ENCODE assay signal across 21 mouse cellular contexts in the genomic region with DNA sequence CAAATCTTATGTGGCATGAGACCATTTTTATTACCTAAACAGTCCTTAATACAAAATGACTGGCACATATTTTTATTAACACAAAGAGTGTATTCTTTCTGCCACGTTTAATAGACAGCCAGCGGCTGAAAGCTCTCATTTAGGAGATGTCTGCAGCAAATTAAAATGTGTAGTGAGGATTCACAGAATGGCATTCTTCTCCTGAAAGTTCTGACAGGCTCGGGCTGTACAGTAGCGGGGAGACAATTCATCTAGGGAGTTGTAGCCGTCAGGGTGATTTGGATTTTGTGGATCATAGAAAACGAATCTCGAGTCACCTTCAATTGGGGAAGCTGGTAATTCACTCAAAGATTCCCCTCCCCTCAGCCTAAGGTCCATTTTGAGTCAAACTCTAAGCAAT. TPM values are rescaled to one million over a fixed set of nuclear protein-coding genes. Genes with fewer than 3 reads are reported as not detected.
DNase-seq lines count a peak whose midpoint lies in the region; ATAC-seq and TF ChIP-seq lines count a peak whose summit lies in the region.
"Had no signal": no experiment of that assay in that cellular context is flagged by ENCODE, and none has a peak within 500 bp of the region (broad histone marks: within the 10 kb centered on the region; RNA-seq: fewer than 3 reads in every experiment).

No protein-coding gene starts in this region.

- H3K4me1 ChIP-seq in forebrain, embryonic 16.5 days (replicated peaks; ENCODE audit: control insufficient read depth, insufficient read depth, low read length): peaks cover 5% of the 10 kb centered on the region; the same call in 1 of the 2 replicates
- H3K4me1 ChIP-seq in forebrain, embryonic 15.5 days: peaks cover 8% of the 10 kb centered on the region; the same call in 1 of the 2 replicates
- H3K4me1 ChIP-seq in midbrain, embryonic 11.5 days (ENCODE audit: control insufficient read depth, insufficient read depth, low read length): no peaks in the 10 kb centered on the region
- no peaks in the 10 kb centered on the region for H3K4me1 ChIP-seq in midbrain, embryonic 10.5 days
- H3K4me1 ChIP-seq: embryonic facial prominence, embryonic 10.5 days; heart, embryonic 10.5 days; hindbrain, embryonic 13.5 days had no signal

- no peak for TF ChIP-seq POLR2A in brain, embryonic 14.5 days (IDR thresholded peaks at IDR 0.05; ENCODE audit: borderline replicate concordance, extremely low read depth, insufficient read depth, insufficient read length, poor library complexity, severe bottlenecking)

- H3K4me2 ChIP-seq in forebrain, embryonic 16.5 days (ENCODE audit: low read length): no peak overlapping the region
- no peak overlapping the region for H3K4me2 ChIP-seq in forebrain, embryonic 15.5 days (replicated peaks)
- H3K4me2 ChIP-seq in midbrain, embryonic 11.5 days: no peak overlapping the region
- H3K4me2 ChIP-seq: hindbrain, embryonic 13.5 days had no signal

- no peaks in the 10 kb centered on the region for H3K36me3 ChIP-seq in forebrain, embryonic 16.5 days (ENCODE audit: control insufficient read depth, insufficient read depth)
- no peaks in the 10 kb centered on the region for H3K36me3 ChIP-seq in forebrain, embryonic 15.5 days
- no peaks in the 10 kb centered on the region for H3K36me3 ChIP-seq in midbrain, embryonic 11.5 days (ENCODE audit: control insufficient read depth, insufficient read depth, low read length)
- no peaks in the 10 kb centered on the region for H3K36me3 ChIP-seq in midbrain, embryonic 10.5 days
- H3K36me3 ChIP-seq: embryonic facial prominence, embryonic 10.5 days; heart, embryonic 10.5 days; hindbrain, embryonic 13.5 days had no signal

- H3K27ac ChIP-seq in forebrain, embryonic 16.5 days (ENCODE audit: low read length): no peak overlapping the region
- no peak overlapping the region for H3K27ac ChIP-seq in forebrain, embryonic 15.5 days (replicated peaks)
- H3K27ac ChIP-seq in midbrain, embryonic 11.5 days (ENCODE audit: low read depth, low read length): no peak overlapping the region
- H3K27ac ChIP-seq in midbrain, embryonic 10.5 days (replicated peaks): no peak overlapping the region
- H3K27ac ChIP-seq: embryonic facial prominence, embryonic 10.5 days; heart, embryonic 10.5 days; hindbrain, embryonic 13.5 days had no signal

- no peaks in the 10 kb centered on the region for H3K9me3 ChIP-seq in forebrain, embryonic 16.5 days (ENCODE audit: control insufficient read depth, low read length)
- no peaks in the 10 kb centered on the region for H3K9me3 ChIP-seq in forebrain, embryonic 15.5 days
- no peaks in the 10 kb centered on the region for H3K9me3 ChIP-seq in midbrain, embryonic 11.5 days (ENCODE audit: control insufficient read depth, low read length)
- H3K9me3 ChIP-seq in midbrain, embryonic 10.5 days (replicated peaks): no peaks in the 10 kb centered on the region
- H3K9me3 ChIP-seq: embryonic facial prominence, embryonic 10.5 days; heart, embryonic 10.5 days; hindbrain, embryonic 13.5 days had no signal

- no peak overlapping the region for H3K9ac ChIP-seq in forebrain, embryonic 16.5 days (replicated peaks; ENCODE audit: low read depth, low read length)
- no peak overlapping the region for H3K9ac ChIP-seq in forebrain, embryonic 15.5 days (replicated peaks)
- no peak overlapping the region for H3K9ac ChIP-seq in midbrain, embryonic 11.5 days (ENCODE audit: low read length)
- H3K9ac ChIP-seq: hindbrain, embryonic 13.5 days had no signal

- no peaks in the 10 kb centered on the region for H3K27me3 ChIP-seq in forebrain, embryonic 16.5 days (replicated peaks; ENCODE audit: control insufficient read depth, insufficient read depth, low read length)
- H3K27me3 ChIP-seq in forebrain, embryonic 15.5 days: no peaks in the 10 kb centered on the region
- no peaks in the 10 kb centered on the region for H3K27me3 ChIP-seq in midbrain, embryonic 11.5 days (ENCODE audit: control insufficient read depth, insufficient read depth, low read length)
- no peaks in the 10 kb centered on the region for H3K27me3 ChIP-seq in midbrain, embryonic 10.5 days (ENCODE audit: low read depth, poor library complexity, severe bottlenecking)
- H3K27me3 ChIP-seq: hindbrain, embryonic 13.5 days had no signal

- WGBS in forebrain, embryonic 16.5 days: 22% methylated on average over 7 of the region's 7 CpGs
- 27% methylated on average over 7 of the region's 7 CpGs for WGBS in forebrain, embryonic 15.5 days
- WGBS in midbrain, embryonic 11.5 days: 75% methylated on average over 7 of the region's 7 CpGs
- WGBS in midbrain, embryonic 10.5 days: 80% methylated on average over 7 of the region's 7 CpGs

- DNase-seq in midbrain, embryonic 11.5 days (ENCODE audit: low spot score, missing footprints): peak; percentile 71
- no peak for DNase-seq in midbrain, embryonic 10.5 days (ENCODE audit: low spot score)
- peak; percentile 40 for DNase-seq in brain, embryonic 14.5 days (ENCODE audit: low read depth)
- no peak for DNase-seq in spleen, postnatal 4 days (ENCODE audit: low spot score in 2 of 2)
- DNase-seq in layer of hippocampus, adult 9-10 months (ENCODE audit: low spot score): no peak
- DNase-seq: adrenal gland, postnatal 14 days; cerebellum, adult 2 months; cerebellum, postnatal 10 days; gastrocnemius, postnatal 36 days; heart, adult 18-20 months; heart, postnatal 10 days; heart, postnatal 4 days had no signal

- TF ChIP-seq CTCF in brain, embryonic 14.5 days (IDR thresholded peaks at IDR 0.05; ENCODE audit: borderline replicate concordance, extremely low read depth, insufficient read depth, insufficient read length): no peak

- H3K4me3 ChIP-seq in forebrain, embryonic 16.5 days (replicated peaks; ENCODE audit: low read length): no peak overlapping the region
- no peak overlapping the region for H3K4me3 ChIP-seq in forebrain, embryonic 15.5 days
- no peak overlapping the region for H3K4me3 ChIP-seq in midbrain, embryonic 11.5 days (ENCODE audit: low read depth, low read length)
- H3K4me3 ChIP-seq in midbrain, embryonic 10.5 days: no peak overlapping the region
- H3K4me3 ChIP-seq: embryonic facial prominence, embryonic 10.5 days; heart, embryonic 10.5 days; hindbrain, embryonic 13.5 days had no signal

- ATAC-seq in forebrain, embryonic 16.5 days: peak; percentile 50; the same call in 1 of the 2 replicates
- ATAC-seq in forebrain, embryonic 15.5 days (replicated peaks): no peak
- ATAC-seq in midbrain, embryonic 11.5 days (ENCODE audit: low FRiP score): no peak
- ATAC-seq: activated CD4-positive, CD25-positive, alpha-beta regulatory T cell, adult 4 months; Patski had no signal

RNA-seq across cellular contexts. Expression of a gene that starts 55.7 kb away (rescaled TPM):
- not detected in 2 replicates for polyA plus RNA-seq in forebrain, embryonic 16.5 days (2015; fragmentation: Nextera tagmentation; extraction: Ambion mirVana)
- 0.08 TPM in 1 of 2 replicates, not detected in the other for polyA plus RNA-seq in forebrain, embryonic 15.5 days (2015; fragmentation: Nextera tagmentation; extraction: Ambion mirVana)
- not detected in 2 replicates for polyA plus RNA-seq in midbrain, embryonic 11.5 days (2014; fragmentation: Nextera tagmentation; extraction: Ambion mirVana)
- not detected in 2 replicates for polyA plus RNA-seq in midbrain, embryonic 10.5 days (2016; fragmentation: Nextera tagmentation; extraction: Ambion mirVana)
- polyA plus RNA-seq in brain, embryonic 14.5 days (2012; rRNA removed): 0.04 TPM in 1 of 2 replicates, not detected in the other
- polyA plus RNA-seq: cerebellum, adult 2 months; embryonic facial prominence, embryonic 10.5 days; embryonic facial prominence, embryonic 14.5 days; heart, embryonic 10.5 days; heart, embryonic 14.5 days; Patski had no signal

Comparison
In these comparisons a context has a peak if more than half of its experiments do, and no peak if none do; other contexts are left out.
1. DNase-seq: peak in midbrain, embryonic 11.5 days (single experiment) and brain, embryonic 14.5 days (single experiment); none in midbrain, embryonic 10.5 days (single experiment), spleen, postnatal 4 days (0 of 2) and layer of hippocampus, adult 9-10 months (single experiment).